Mouse (Mus musculus) bone marrow, adult 2 months (tissue): Measurements from ENCODE around the gene Zfp644.

Experiments used
- CTCF ChIP-seq: fragments of 200-500 bp; IDR thresholded peaks from 2 replicates; pipeline ENCODE4 v1.5.1; 2011; ENCODE audit warnings: low read length, control low read depth; ENCODE audit not compliant: control insufficient read depth, insufficient read depth
- POLR2A ChIP-seq: fragments of 200-500 bp; IDR thresholded peaks from 2 replicates; pipeline ENCODE4 v1.6.1; 2011; ENCODE audit warnings: low read depth, mild to moderate bottlenecking, control low read depth, low read length, borderline replicate concordance; ENCODE audit not compliant: control insufficient read depth

DNA sequence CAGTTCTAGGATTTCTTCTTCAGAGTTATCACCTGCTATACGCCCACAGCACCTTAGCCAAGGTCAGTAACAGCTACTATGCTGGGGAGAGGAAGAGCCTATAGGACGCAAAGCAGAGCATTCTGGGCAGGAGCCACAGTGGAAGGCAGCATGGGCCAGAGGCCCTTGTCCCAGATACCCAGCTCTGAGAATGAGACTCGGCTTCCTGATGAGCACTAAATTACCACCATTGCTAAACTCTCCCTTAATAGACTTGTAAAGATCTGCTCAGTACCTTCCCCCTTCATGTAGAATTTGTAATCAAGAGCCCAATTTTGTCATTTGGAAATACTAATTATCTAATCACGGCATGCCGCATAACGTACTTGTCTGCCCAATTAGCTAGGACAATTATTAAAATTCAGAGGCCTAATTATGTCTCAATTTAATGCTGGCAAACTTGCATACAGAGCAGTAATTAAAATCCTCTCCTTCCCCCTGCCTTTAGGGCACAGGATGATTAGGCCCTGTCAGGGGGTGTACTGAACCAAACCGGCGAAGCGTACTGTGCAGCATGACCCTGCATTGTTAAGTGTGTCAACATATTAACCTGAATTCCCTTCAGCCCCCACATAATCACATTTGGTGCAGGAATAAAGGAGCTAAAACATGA lies 119.7 kb downstream of the Zfp644 start:
- TF ChIP-seq POLR2A (no peak), CTCF (no peak)
